Mouse (Mus musculus) heart, postnatal 36 days (tissue): ENCODE data around the gene Mgam. TPM values are rescaled to one million over a fixed set of nuclear protein-coding genes. Genes with fewer than 3 reads are reported as not detected.
"Not testable (repeated sequence)": the region's sequence is repeated elsewhere in the genome, so short reads cannot be mapped to it uniquely, and the experiment has no call there.

Source experiments
- DNase-seq, 2 experiments: peaks; one replicate each; pipeline ENCODE4 v3.0.0; 2021 to 2022
- intact Hi-C: fragments of 180-260 bp; cut with DNase I; formaldehyde crosslinking; loops from one replicate; pipeline ENCODE4 v1.15.1; 2025
- total RNA-seq, 2 experiments: library from RNA; stranded (reverse); gene quantifications; 2 replicates each; pipeline ENCODE4 v1.2.3; 2021

Mgam gene
- under 1 TPM in 1 of 2 experiments, not detected in 1; 0.27 TPM for total RNA-seq

GRCm38 (mm10) chr6:40628406-40629000, at the start of gene Mgam:
TSS of gene Mgam (plus strand) at chr6:40628831.
- intact Hi-C loops: no loop called here

GRCm38 (mm10) chr6:40584336-40584735, 44.3 kb upstream of the Mgam start:
- intact Hi-C loops: no loop called here
- DNase-seq: no peak

More at GRCm38 (mm10) chr6:40628406-40629000, at the start of gene Mgam:
- DNase-seq: no peak

- no peak for DNase-seq
- intact Hi-C loops: no loop called here
Measured at GRCm38 (mm10) chr6:40585645-40586044, 43.0 kb upstream of the Mgam start, which contains the start of gene Clec5a. TSS of gene Clec5a (minus strand) at chr6:40585821.

- intact Hi-C loops: no loop called here
- no peak for DNase-seq
Measured at GRCm38 (mm10) chr6:40588346-40588745, 40.3 kb upstream of the Mgam start.

- DNase-seq: no peak
- intact Hi-C loops: no loop called here
Measured at GRCm38 (mm10) chr6:40594804-40595550, 33.7 kb upstream of the Mgam start.

GRCm38 (mm10) chr6:40598546-40598945, 30.1 kb upstream of the Mgam start:
- intact Hi-C loops, DNase-seq: not testable (repeated sequence)

- no peak for DNase-seq
- intact Hi-C loops: no loop called here
Measured at GRCm38 (mm10) chr6:40607431-40607830, 21.2 kb upstream of the Mgam start.

GRCm38 (mm10) chr6:40610244-40610643, 18.4 kb upstream of the Mgam start:
- intact Hi-C loops: no loop called here
- DNase-seq: no peak

- no peak for DNase-seq
- intact Hi-C loops: no loop called here
Measured at GRCm38 (mm10) chr6:40613260-40613852, 15.3 kb upstream of the Mgam start, which contains the start of gene Tas2r138. TSS of gene Tas2r138 (minus strand) at chr6:40613310.

GRCm38 (mm10) chr6:40617965-40618364, 10.7 kb upstream of the Mgam start:
- peak; percentile 44 to 69 for DNase-seq
- intact Hi-C loops: loop anchor here (1.0 kb wide), 1 partner anchor 71 kb away; no protein-coding TSS in a partner anchor

GRCm38 (mm10) chr6:40626111-40626510, 2.5 kb upstream of the Mgam start:
- DNase-seq: no peak
- intact Hi-C loops: no loop called here

- DNase-seq: no peak
- intact Hi-C loops: no loop called here
Measured at GRCm38 (mm10) chr6:40634640-40635071, 6.0 kb downstream of the Mgam start.

GRCm38 (mm10) chr6:40635559-40635958, 6.9 kb downstream of the Mgam start:
- no peak for DNase-seq
- intact Hi-C loops: no loop called here

- intact Hi-C loops: no loop called here
- no peak for DNase-seq
Measured at GRCm38 (mm10) chr6:40637755-40638154, 9.1 kb downstream of the Mgam start.

- intact Hi-C loops: no loop called here
- DNase-seq: no peak
Measured at GRCm38 (mm10) chr6:40640710-40641538, 12.3 kb downstream of the Mgam start.

- intact Hi-C loops: no loop called here
- DNase-seq: no peak
Measured at GRCm38 (mm10) chr6:40645701-40646100, 17.1 kb downstream of the Mgam start.

- intact Hi-C loops: no loop called here
- DNase-seq: no peak
Measured at GRCm38 (mm10) chr6:40650953-40651352, 22.3 kb downstream of the Mgam start.

GRCm38 (mm10) chr6:40660930-40661329, 32.3 kb downstream of the Mgam start:
- intact Hi-C loops: no loop called here
- no peak for DNase-seq

- intact Hi-C loops: loop anchor here (1.0 to 2.0 kb wide), 2 partner anchors 71 to 210 kb away; no protein-coding TSS in a partner anchor
- DNase-seq: peak in 1 of 2 experiments; percentile 25
Measured at GRCm38 (mm10) chr6:40689180-40689579, 60.5 kb downstream of the Mgam start.

- intact Hi-C loops, DNase-seq: not testable (repeated sequence)
Measured at GRCm38 (mm10) chr6:40692007-40692406, 63.4 kb downstream of the Mgam start.
